Mouse (Mus musculus): ENCODE results near the gene Olfr432. TPM values are rescaled to one million over a fixed set of nuclear protein-coding genes. Genes with fewer than 3 reads are reported as not detected.

Gene Olfr432
- polyA plus RNA-seq (2017; shearing (Covaris generic)), result 0.49 TPM

GRCm38 (mm10) chr1:174048893-174049292, at the start of gene Olfr432:
Gene Olfr432, plus strand, starts transcription at chr1:174049205.

GRCm38 (mm10) chr1:174031698-174032097, 17.3 kb upstream of the Olfr432 start, which contains the start of gene Ifi205:
Gene Ifi205, minus strand, starts transcription at chr1:174031810.

GRCm38 (mm10) chr1:174040523-174041177, 8.4 kb upstream of the Olfr432 start, which contains the start of gene Olfr433:
Gene Olfr433, plus strand, starts transcription at chr1:174040705.

DNA sequence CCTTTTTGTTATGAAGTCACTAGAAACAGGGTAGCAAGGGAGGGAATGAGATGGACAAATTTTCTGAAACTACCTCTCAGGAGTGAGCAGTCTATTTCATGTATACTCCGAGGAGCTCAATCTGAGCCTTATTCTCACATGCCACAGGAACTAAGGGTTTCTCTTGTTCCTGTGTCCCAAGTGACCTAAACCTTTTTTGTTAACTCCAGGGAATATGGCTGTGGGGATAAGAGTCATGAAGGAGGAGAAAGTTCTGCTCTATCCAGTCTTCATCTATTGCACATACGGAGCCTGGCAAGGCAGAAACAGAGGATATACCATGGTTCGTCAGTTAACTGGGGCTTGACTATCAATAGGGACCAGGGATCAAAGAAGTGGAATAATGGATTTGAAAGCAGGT, 17.3 kb downstream of the Olfr432 start, which contains the start of gene Olfr430:
Gene Olfr430, plus strand, starts transcription at position 301 of the 400 bp plus-strand sequence.

GRCm38 (mm10) chr1:174084031-174084430, 35.0 kb downstream of the Olfr432 start, which contains the start of gene Olfr429:
Gene Olfr429, plus strand, starts transcription at chr1:174084331.

GRCm38 (mm10) chr1:174096591-174096990, 47.6 kb downstream of the Olfr432 start, which contains the start of gene Olfr427:
Gene Olfr427, plus strand, starts transcription at chr1:174096891.

Other genes starting within 250 kb of the Olfr432 start
- 0.24 TPM for gene Ifi211, start 136.2 kb upstream of the Olfr432 start, polyA plus RNA-seq (2017; shearing (Covaris generic))
- 242 TPM for gene Mndal, start 106.7 kb upstream of the Olfr432 start, polyA plus RNA-seq (2017; shearing (Covaris generic))
- 150 TPM for gene Ifi203, start 106.5 kb upstream of the Olfr432 start, polyA plus RNA-seq (2017; shearing (Covaris generic))
- gene Ifi202b, start 66.5 kb upstream of the Olfr432 start, polyA plus RNA-seq (2017; shearing (Covaris generic)), result not detected
- not detected for gene Ifi205, start 17.4 kb upstream of the Olfr432 start, polyA plus RNA-seq (2017; shearing (Covaris generic))
- not detected for gene Olfr433, start 8.5 kb upstream of the Olfr432 start, polyA plus RNA-seq (2017; shearing (Covaris generic))
- gene Olfr430, start 17.4 kb downstream of the Olfr432 start, polyA plus RNA-seq (2017; shearing (Covaris generic)), result not detected
- gene Olfr429, start 35.1 kb downstream of the Olfr432 start, polyA plus RNA-seq (2017; shearing (Covaris generic)), result not detected
- gene Olfr427, start 47.7 kb downstream of the Olfr432 start, polyA plus RNA-seq (2017; shearing (Covaris generic)), result not detected
- not detected for gene Olfr231, start 72.0 kb downstream of the Olfr432 start, polyA plus RNA-seq (2017; shearing (Covaris generic))
- not detected for gene Olfr424, start 82.3 kb downstream of the Olfr432 start, polyA plus RNA-seq (2017; shearing (Covaris generic))
- gene Olfr420, start 106.4 kb downstream of the Olfr432 start, polyA plus RNA-seq (2017; shearing (Covaris generic)), result not detected
- 0.04 TPM for gene Spta1, start 123.6 kb downstream of the Olfr432 start, polyA plus RNA-seq (2017; shearing (Covaris generic))
- not detected for gene Olfr419, start 202.9 kb downstream of the Olfr432 start, polyA plus RNA-seq (2017; shearing (Covaris generic))